Mouse (Mus musculus) ES-E14 (cell line): Measurements from ENCODE around the gene Pla2g2c.

Experiments used
- CHD2 ChIP-seq: IDR thresholded peaks from 2 replicates; pipeline ENCODE4 v1.6.1; 2014; ENCODE audit warnings: mild to moderate bottlenecking, low read depth, low read length, inconsistent platforms
- HCFC1 ChIP-seq: IDR thresholded peaks from 2 replicates; pipeline ENCODE4 v1.6.1; 2012; ENCODE audit warnings: low read length, inconsistent platforms, borderline replicate concordance; ENCODE audit not compliant: insufficient read depth
- MAFK ChIP-seq: IDR thresholded peaks from 2 replicates; pipeline ENCODE4 v1.6.1; 2014; ENCODE audit warnings: mild to moderate bottlenecking, low read depth, low read length, inconsistent platforms; ENCODE audit not compliant: insufficient read depth
- ZC3H11A ChIP-seq: IDR thresholded peaks from 2 replicates; pipeline ENCODE4 v1.6.1; 2012; ENCODE audit warnings: low read depth, mild to moderate bottlenecking, inconsistent platforms, low read length, borderline replicate concordance
- ZNF384 ChIP-seq: IDR thresholded peaks from 2 replicates; pipeline ENCODE4 v1.6.1; 2012; ENCODE audit warnings: low read depth, low read length, inconsistent platforms

DNA sequence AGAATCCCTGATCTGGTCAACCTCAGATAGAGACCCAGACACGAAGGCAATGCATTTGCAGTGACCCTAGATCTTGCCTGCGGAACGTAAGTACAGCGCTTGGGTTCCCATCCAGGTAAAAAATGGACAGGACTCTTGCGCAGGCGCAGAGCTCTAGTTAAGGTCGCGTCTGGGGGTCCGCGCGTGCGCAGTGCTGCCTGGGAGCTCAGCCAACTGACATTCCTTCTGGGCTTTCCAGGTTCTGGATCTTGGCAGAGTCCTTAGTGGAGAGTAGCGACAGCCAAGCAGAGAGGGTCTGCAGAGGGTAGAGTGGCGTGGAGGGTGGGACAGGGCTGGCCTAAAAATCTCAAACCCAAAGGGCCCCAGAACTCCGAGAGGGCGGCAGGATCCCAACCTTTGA is 47.0 kb upstream of the Pla2g2c start:
- TF ChIP-seq HCFC1 = no peak
- TF ChIP-seq MAFK = no peak
- no peak for TF ChIP-seq ZNF384
- TF ChIP-seq CHD2 = no peak
- no peak for TF ChIP-seq ZC3H11A
